Mouse (Mus musculus) adrenal gland, postnatal 0 days (tissue): Measurements from ENCODE around the gene Tbc1d20. TPM values are rescaled to one million over a fixed set of nuclear protein-coding genes. Genes with fewer than 3 reads are reported as not detected.

ENCODE experiments used
- polyA plus RNA-seq: library from polyadenylated mRNA; unstranded; fragments of >200 nt; fragmentation: Nextera tagmentation; extraction: Ambion mirVana; gene quantifications from 2 replicates; pipeline ENCODE4 v1.2.1, GENCODE M21; 2015

Gene Tbc1d20
- polyA plus RNA-seq: 26.9 and 42.2 TPM in 2 replicates

GRCm38 (mm10) chr2:152293727-152294475 lies at the start of gene Tbc1d20:
Gene Tbc1d20, plus strand, starts transcription at chr2:152293828.

DNA sequence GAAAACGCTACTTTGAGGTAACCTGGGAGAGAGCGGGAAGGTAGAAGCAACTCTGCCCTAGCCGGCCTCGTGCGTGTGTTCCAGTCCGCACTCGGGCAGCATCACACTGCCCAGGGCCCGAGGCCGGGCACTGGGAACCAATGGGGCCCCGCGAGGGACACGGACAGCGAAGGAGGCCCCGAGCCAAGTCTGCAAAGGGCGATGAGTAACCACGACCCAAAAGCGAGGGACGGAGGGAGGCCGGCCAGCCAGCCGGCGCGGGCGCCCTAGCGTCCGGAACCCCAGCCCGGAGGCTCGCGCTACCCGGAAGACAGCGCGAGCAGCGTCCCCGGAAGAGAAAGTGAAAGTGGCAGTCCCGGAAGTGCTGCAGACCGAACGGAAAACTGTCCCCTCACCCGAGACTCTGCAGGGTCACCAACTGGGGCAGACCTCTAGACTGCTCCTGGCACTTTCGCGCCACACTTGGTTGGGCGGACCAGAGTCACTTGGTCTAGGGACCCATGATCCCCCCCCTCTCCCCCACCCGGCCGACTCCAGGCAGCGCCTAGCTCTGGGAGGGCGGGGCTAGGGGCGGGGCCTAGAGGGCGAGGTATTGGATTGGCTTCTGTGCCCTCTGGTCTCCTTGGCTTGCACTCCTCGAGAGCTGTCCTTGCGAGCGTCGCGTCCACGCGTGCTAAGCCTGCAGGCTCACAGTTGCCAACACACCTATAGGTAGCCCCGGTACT lies 38.6 kb downstream of the Tbc1d20 start, which contains the start of gene Rbck1:
Gene Rbck1 (minus strand): TSS at position 553 of the 725 bp plus-strand sequence.

GRCm38 (mm10) chr2:152343329-152344213 lies 49.9 kb downstream of the Tbc1d20 start, which contains the start of gene Trib3:
Gene Trib3, minus strand, starts transcription at chr2:152344032.

Other genes with a start within 250 kb of the Tbc1d20 start
- 0.18 and 0.44 TPM in 2 replicates for gene Scrt2, start 212.3 kb upstream of the Tbc1d20 start, polyA plus RNA-seq
- 21.9 and 40.2 TPM in 2 replicates for gene Srxn1, start 188.3 kb upstream of the Tbc1d20 start, polyA plus RNA-seq
- 3.0 and 5.0 TPM in 2 replicates for gene Tcf15, start 150.3 kb upstream of the Tbc1d20 start, polyA plus RNA-seq
- 43.2 and 64.4 TPM in 2 replicates for gene Csnk2a1, start 67.0 kb upstream of the Tbc1d20 start, polyA plus RNA-seq
- 63.0 and 98.2 TPM in 2 replicates for gene Rbck1, start 38.8 kb downstream of the Tbc1d20 start, polyA plus RNA-seq
- gene Trib3, start 50.2 kb downstream of the Tbc1d20 start, polyA plus RNA-seq: 3.7 and 7.3 TPM in 2 replicates
- gene Nrsn2, start 82.8 kb downstream of the Tbc1d20 start, polyA plus RNA-seq: 7.9 and 13.9 TPM in 2 replicates
- 6.8 and 6.9 TPM in 2 replicates for gene Sox12, start 104.2 kb downstream of the Tbc1d20 start, polyA plus RNA-seq
- 16.3 and 19.2 TPM in 2 replicates for gene Zcchc3, start 121.2 kb downstream of the Tbc1d20 start, polyA plus RNA-seq
- gene 6820408C15Rik, start 121.8 kb downstream of the Tbc1d20 start, polyA plus RNA-seq: 0.54 and 0.61 TPM in 2 replicates
- not detected in 2 replicates for gene Defb23, start 170.8 kb downstream of the Tbc1d20 start, polyA plus RNA-seq
- gene Defb20, start 183.2 kb downstream of the Tbc1d20 start, polyA plus RNA-seq: not detected in 2 replicates
- not detected in 2 replicates for gene Defb22, start 196.3 kb downstream of the Tbc1d20 start, polyA plus RNA-seq
- not detected in 2 replicates for gene Defb26, start 217.9 kb downstream of the Tbc1d20 start, polyA plus RNA-seq
- not detected in 2 replicates for gene Defb28, start 224.4 kb downstream of the Tbc1d20 start, polyA plus RNA-seq
- 0.41 TPM in 1 of 2 replicates, not detected in the other for gene Defb29, start 246.3 kb downstream of the Tbc1d20 start, polyA plus RNA-seq